Mouse (Mus musculus): ENCODE data around the gene Tmem156.

DNA sequence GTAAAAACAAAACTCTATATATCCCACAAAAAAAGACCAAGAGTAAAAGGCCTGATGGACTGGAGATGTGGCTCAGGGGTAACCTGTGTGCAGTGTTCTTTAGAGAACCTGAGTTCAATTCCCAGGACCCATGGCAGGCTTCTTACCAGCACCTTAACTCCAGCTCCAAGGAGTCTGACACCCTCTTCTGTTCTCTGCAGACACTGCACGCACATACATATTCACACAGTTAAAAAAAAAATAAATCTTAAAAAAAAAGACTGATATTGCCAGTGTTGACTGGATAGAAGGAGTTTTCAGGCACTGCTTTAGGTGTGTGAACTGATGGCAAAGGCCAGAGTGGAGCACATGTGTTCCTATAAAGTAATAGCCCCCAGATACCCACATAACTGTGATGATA lies 34.2 kb upstream of the Tmem156 start:
- TF ChIP-seq CTCF (conservative IDR thresholded peaks at IDR 0.05; ENCODE audit: insufficient read depth, insufficient read length, low read depth, low read length) (no peak), POLR2A (IDR thresholded peaks at IDR 0.05; ENCODE audit: low read depth, low read length) (no peak)
